Mouse (Mus musculus) liver (tissue): ENCODE measurements around the gene Sult2a2.
"Not testable (repeated sequence)": the region's sequence is repeated elsewhere in the genome, so short reads cannot be mapped to it uniquely, and the experiment has no call there.

Experiments used
- DNase-seq: peaks from one replicate; pipeline ENCODE4 v3.0.0-alpha.2; 2020; ENCODE audit warnings: mixed read lengths

The Sult2a2 gene

DNA sequence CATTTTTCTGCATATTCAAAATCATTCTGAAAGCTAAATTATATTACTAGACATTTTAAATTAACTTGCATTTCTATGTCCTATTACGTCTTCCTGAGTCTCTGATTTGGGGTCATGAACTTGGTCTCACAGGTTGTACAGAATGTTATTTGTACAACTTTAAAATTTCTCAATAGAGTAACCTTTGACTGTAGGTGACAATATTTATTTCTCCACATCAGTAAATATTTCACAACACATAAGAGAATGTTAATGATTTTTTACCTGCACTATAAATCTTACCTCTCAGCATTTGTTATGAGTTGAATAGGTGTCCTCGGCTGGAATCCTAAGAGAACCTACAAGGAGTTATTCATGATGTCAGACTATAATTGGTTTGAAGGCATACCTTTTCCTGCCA lies at the start of gene Sult2a2:
Gene Sult2a2, plus strand, starts transcription at position 301 of the 400 bp plus-strand sequence.
- DNase-seq, result not testable (repeated sequence)

DNA sequence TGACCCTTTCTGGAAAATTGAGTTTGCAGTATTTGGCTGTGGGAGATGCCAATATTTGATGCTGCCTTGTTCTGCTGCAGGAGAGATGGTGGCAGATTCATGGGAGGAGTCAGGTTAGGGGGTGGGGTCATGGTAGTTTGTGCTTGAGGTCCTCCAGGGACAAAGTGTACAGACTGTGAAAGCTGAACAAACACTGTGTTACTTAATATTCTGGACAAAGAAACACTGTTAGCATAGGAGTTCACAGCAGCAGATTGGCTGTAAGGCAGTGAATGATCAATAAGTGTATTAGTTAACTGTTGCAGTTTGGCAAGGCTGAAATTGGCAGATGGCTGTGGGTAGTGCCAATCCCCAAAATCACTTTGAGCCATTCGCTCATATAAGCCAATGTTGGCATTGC lies 80.6 kb downstream of the Sult2a2 start:
- DNase-seq, result no peak
